Mouse (Mus musculus) embryo, embryonic 9.5 days (tissue): ENCODE data around the gene Zfp160.
"Not testable (repeated sequence)": the region's sequence is repeated elsewhere in the genome, so short reads cannot be mapped to it uniquely, and the experiment has no call there.

Experiments used
- DNase-seq: peaks from one replicate; pipeline ENCODE4 v3.0.0-alpha.2; 2017; ENCODE audit errors: extremely low spot score

Gene Zfp160

GRCm38 (mm10) chr17:21008382-21009331, at the start of gene Zfp160:
Gene Zfp160, plus strand, starts transcription at chr17:21008903.
- peak; percentile 86 for DNase-seq

- no peak for DNase-seq
These were observed 48.3 kb upstream of the Zfp160 start for GRCm38 (mm10) chr17:20960386-20960785.

GRCm38 (mm10) chr17:20965421-20965820, 43.3 kb upstream of the Zfp160 start:
- no peak for DNase-seq

- DNase-seq: no peak
These were observed 42.0 kb upstream of the Zfp160 start for GRCm38 (mm10) chr17:20966681-20967080.

- no peak for DNase-seq
These were observed 15.0 kb upstream of the Zfp160 start for GRCm38 (mm10) chr17:20993716-20994115.

GRCm38 (mm10) chr17:20996364-20996763, 12.3 kb upstream of the Zfp160 start, which contains the start of gene Vmn1r233:
Gene Vmn1r233, minus strand, starts transcription at chr17:20996464.
- no peak for DNase-seq

- DNase-seq: no peak
These were observed 1.0 kb downstream of the Zfp160 start for GRCm38 (mm10) chr17:21009726-21010125.

GRCm38 (mm10) chr17:21018410-21019080, 9.8 kb downstream of the Zfp160 start:
- DNase-seq: no peak

GRCm38 (mm10) chr17:21048020-21048419, 39.3 kb downstream of the Zfp160 start:
- DNase-seq: not testable (repeated sequence)

- DNase-seq: no peak
These were observed 42.2 kb downstream of the Zfp160 start for GRCm38 (mm10) chr17:21050901-21051300.

GRCm38 (mm10) chr17:21051341-21051740, 42.6 kb downstream of the Zfp160 start:
- not testable (repeated sequence) for DNase-seq

GRCm38 (mm10) chr17:21051919-21052318, 43.2 kb downstream of the Zfp160 start:
- not testable (repeated sequence) for DNase-seq

- no peak for DNase-seq
These were observed 44.6 kb downstream of the Zfp160 start for GRCm38 (mm10) chr17:21053267-21053666.

- DNase-seq: not testable (repeated sequence)
These were observed 46.4 kb downstream of the Zfp160 start for GRCm38 (mm10) chr17:21055111-21055510.

- no peak for DNase-seq
These were observed 56.8 kb downstream of the Zfp160 start for GRCm38 (mm10) chr17:21065501-21065900.

- no peak for DNase-seq
These were observed 58.3 kb downstream of the Zfp160 start for GRCm38 (mm10) chr17:21067036-21067435.

GRCm38 (mm10) chr17:21069443-21069842, 60.7 kb downstream of the Zfp160 start:
- DNase-seq: not testable (repeated sequence)

GRCm38 (mm10) chr17:21070971-21071370, 62.3 kb downstream of the Zfp160 start:
- not testable (repeated sequence) for DNase-seq
